ENCODE assay signal across 8 mouse cellular contexts in genomic region chr1:60042796-60043469, GRCm38 (mm10). TPM values are rescaled to one million over a fixed set of nuclear protein-coding genes. Genes with fewer than 3 reads are reported as not detected.
DNase-seq lines count a peak whose midpoint lies in the region; ATAC-seq and TF ChIP-seq lines count a peak whose summit lies in the region.

Gene Ica1l, minus strand, starts transcription at chr1:60043184.

- no peaks in the 10 kb centered on the region for H3K27me3 ChIP-seq in cerebellum, adult 2 months (ENCODE audit: control insufficient read depth, insufficient read depth, low read length)
- peaks cover 33% of the 10 kb centered on the region for H3K27me3 ChIP-seq in hindbrain, embryonic 10.5 days (ENCODE audit: insufficient read depth, poor library complexity, severe bottlenecking)

- peak; percentile 48 for DNase-seq in MN1 (ENCODE audit: low spot score)
- peak; percentile 77 to 79 for DNase-seq in cerebellum, adult 2 months
- DNase-seq in hindbrain, embryonic 10.5 days (ENCODE audit: low spot score), result peak; percentile 67
- peak; percentile 51 to 73 for DNase-seq in layer of hippocampus, postnatal 10 days (ENCODE audit: low spot score in 2 of 2)
- DNase-seq in lung, postnatal 10 days, result peak; percentile 72
- peak; percentile 67 for DNase-seq in retina, embryonic 14.5 days (ENCODE audit: low spot score)
- DNase-seq in urinary bladder, postnatal 14 days (ENCODE audit: low spot score), result peak; percentile 48

- H3K4me3 ChIP-seq in cerebellum, adult 2 months (replicated peaks; ENCODE audit: insufficient read depth, low read depth, low read length), result peak within 1 kb of the TSS; percentile 64
- H3K4me3 ChIP-seq in hindbrain, embryonic 10.5 days, result peak within 1 kb of the TSS; percentile 74

- peak; percentile 92 for ATAC-seq in frontal cortex, adult (ENCODE audit: low TSS enrichment)

- H3K27ac ChIP-seq in cerebellum, adult 2 months (ENCODE audit: insufficient read depth, low read length), result peak within 1 kb of the TSS; percentile 21
- H3K27ac ChIP-seq in hindbrain, embryonic 10.5 days, result peak within 1 kb of the TSS; percentile 85

- no peak for TF ChIP-seq CTCF in cerebellum, adult 2 months (IDR thresholded peaks at IDR 0.05; ENCODE audit: borderline replicate concordance, insufficient read depth, low read depth, low read length)

- under 1% methylated on average over 86 of the region's 99 CpGs for WGBS in cerebellum, adult 2 months
- WGBS in hindbrain, embryonic 10.5 days, result under 1% methylated on average over 99 of the region's 99 CpGs

- no peaks in the 10 kb centered on the region for H3K36me3 ChIP-seq in hindbrain, embryonic 10.5 days

- no peaks in the 10 kb centered on the region for H3K4me1 ChIP-seq in cerebellum, adult 2 months (ENCODE audit: control insufficient read depth, insufficient read depth, low read length)
- peaks cover 4% of the 10 kb centered on the region; the same call in 1 of the 2 replicates for H3K4me1 ChIP-seq in hindbrain, embryonic 10.5 days (replicated peaks)

- H3K9me3 ChIP-seq in hindbrain, embryonic 10.5 days, result peaks cover 4% of the 10 kb centered on the region; the same call in 1 of the 2 replicates

- 0 out of 2 replicates have a peak, but pooled peaks have one; percentile 6 for TF ChIP-seq POLR2A in cerebellum, adult 2 months (IDR thresholded peaks at IDR 0.05; ENCODE audit: borderline replicate concordance, insufficient read depth, low read length)

RNA-seq across cellular contexts. Expression of gene Ica1l, which starts in this region (rescaled TPM):
- polyA plus RNA-seq in cerebellum, adult 2 months (2012; rRNA removed), result 20.7 and 21.4 TPM in 2 replicates
- 1.7 and 3.0 TPM in 2 replicates for polyA plus RNA-seq in hindbrain, embryonic 10.5 days (2016; fragmentation: Nextera tagmentation; extraction: Ambion mirVana)
- 10 to 100 TPM; 41.3 to 43.4 TPM for total RNA-seq in layer of hippocampus, postnatal 10 days (2021)

Comparison
In these comparisons a context has a peak if more than half of its experiments do, and no peak if none do; other contexts are left out.
1. Peak in every context shown above with its lines: DNase-seq, ATAC-seq, H3K4me3 ChIP-seq and H3K27ac ChIP-seq.